In genomic region chr10:20111508-20111907, GRCm38 (mm10) we compare ENCODE assay signal across 21 mouse cellular contexts.
"Had no signal": no experiment of that assay in that cellular context is flagged by ENCODE, and none has a peak within 500 bp of the region (broad histone marks: within the 10 kb centered on the region; RNA-seq: fewer than 3 reads in every experiment).

No protein-coding gene starts in this region.

- H3K36me3 ChIP-seq: limb, embryonic 10.5 days; limb, embryonic 13.5 days; lung, embryonic 15.5 days; midbrain, embryonic 10.5 days; neural tube, embryonic 12.5 days; neural tube, embryonic 15.5 days; stomach, embryonic 15.5 days had no signal

- ATAC-seq: intestine, embryonic 16.5 days had no signal

- H3K4me2 ChIP-seq: limb, embryonic 13.5 days; lung, embryonic 15.5 days; neural tube, embryonic 12.5 days; neural tube, embryonic 15.5 days; stomach, embryonic 15.5 days had no signal

- H3K9ac ChIP-seq: limb, embryonic 13.5 days; lung, embryonic 15.5 days; neural tube, embryonic 12.5 days; neural tube, embryonic 15.5 days; stomach, embryonic 15.5 days had no signal

- H3K27ac ChIP-seq: kidney, postnatal 0 days; layer of hippocampus, adult 2 months; limb, embryonic 10.5 days; limb, embryonic 13.5 days; lung, embryonic 15.5 days; midbrain, embryonic 10.5 days; neural tube, embryonic 12.5 days; neural tube, embryonic 15.5 days; stomach, embryonic 15.5 days had no signal

- H3K27me3 ChIP-seq: limb, embryonic 13.5 days; lung, embryonic 15.5 days; neural tube, embryonic 12.5 days; neural tube, embryonic 15.5 days; stomach, embryonic 15.5 days had no signal

- H3K4me3 ChIP-seq: layer of hippocampus, adult 2 months; limb, embryonic 10.5 days; limb, embryonic 13.5 days; lung, embryonic 15.5 days; midbrain, embryonic 10.5 days; neural tube, embryonic 12.5 days; neural tube, embryonic 15.5 days; stomach, embryonic 15.5 days had no signal

- H3K4me1 ChIP-seq: midbrain, embryonic 10.5 days; neural tube, embryonic 12.5 days; neural tube, embryonic 15.5 days; stomach, embryonic 15.5 days had no signal

- DNase-seq: kidney, adult 2 months; kidney, postnatal 25 days; layer of hippocampus, adult 9-11 months; lung, adult 18-20 months; lung, postnatal 10 days; lung, postnatal 36 days; midbrain, embryonic 14.5 days; right cerebral cortex, adult 18-20 months; right cerebral cortex, postnatal 14 days; spleen, adult 18-20 months; thymus, postnatal 25 days had no signal

- H3K9me3 ChIP-seq: limb, embryonic 10.5 days; limb, embryonic 13.5 days; lung, embryonic 15.5 days; midbrain, embryonic 10.5 days; neural tube, embryonic 12.5 days; neural tube, embryonic 15.5 days; stomach, embryonic 15.5 days had no signal
